ENCODE assay signal across 9 mouse cellular contexts in genomic region chr4:141134031-141134441, GRCm38 (mm10). TPM values are rescaled to one million over a fixed set of nuclear protein-coding genes. Genes with fewer than 3 reads are reported as not detected.
DNase-seq lines count a peak whose midpoint lies in the region; ATAC-seq and TF ChIP-seq lines count a peak whose summit lies in the region.
"Had no signal": no experiment of that assay in that cellular context is flagged by ENCODE, and none has a peak within 500 bp of the region (broad histone marks: within the 10 kb centered on the region; RNA-seq: fewer than 3 reads in every experiment).

No protein-coding gene starts in this region.

- WGBS in heart, embryonic 12.5 days: 55% methylated on average over 8 of the region's 8 CpGs
- WGBS in intestine, embryonic 14.5 days: 54% methylated on average over 8 of the region's 8 CpGs
- 25% methylated on average over 8 of the region's 8 CpGs for WGBS in midbrain, embryonic 10.5 days

- no peaks in the 10 kb centered on the region; the same call in 1 of the 2 replicates for H3K36me3 ChIP-seq in heart, embryonic 12.5 days
- no peaks in the 10 kb centered on the region for H3K36me3 ChIP-seq in intestine, embryonic 14.5 days (ENCODE audit: control insufficient read depth, insufficient read depth, low read length)
- peaks cover 23% of the 10 kb centered on the region for H3K36me3 ChIP-seq in midbrain, embryonic 10.5 days

- peaks cover 82% of the 10 kb centered on the region for H3K4me1 ChIP-seq in heart, embryonic 12.5 days (replicated peaks)
- peaks cover 19% of the 10 kb centered on the region for H3K4me1 ChIP-seq in cortical plate, adult 2 months (ENCODE audit: control insufficient read depth, insufficient read depth, low read length)
- H3K4me1 ChIP-seq in intestine, embryonic 14.5 days (replicated peaks; ENCODE audit: control insufficient read depth, insufficient read depth, low read length): peaks cover 76% of the 10 kb centered on the region
- peaks cover 89% of the 10 kb centered on the region for H3K4me1 ChIP-seq in midbrain, embryonic 10.5 days

- TF ChIP-seq CTCF in cortical plate, adult 2 months (IDR thresholded peaks at IDR 0.05; ENCODE audit: extremely low read depth, insufficient read depth, low read length): no peak

- H3K9ac ChIP-seq in heart, embryonic 12.5 days: no peak overlapping the region
- no peak overlapping the region for H3K9ac ChIP-seq in intestine, embryonic 14.5 days (ENCODE audit: low read length)

- H3K9me3 ChIP-seq in heart, embryonic 12.5 days (replicated peaks): no peaks in the 10 kb centered on the region
- H3K9me3 ChIP-seq in intestine, embryonic 14.5 days (ENCODE audit: control insufficient read depth, low read length): no peaks in the 10 kb centered on the region
- no peaks in the 10 kb centered on the region for H3K9me3 ChIP-seq in midbrain, embryonic 10.5 days (replicated peaks)

- no peak for TF ChIP-seq POLR2A in cortical plate, adult 2 months (IDR thresholded peaks at IDR 0.05; ENCODE audit: extremely low read depth, insufficient read depth, low read length)

- H3K4me2 ChIP-seq in heart, embryonic 12.5 days: 0 out of 2 replicates have a peak overlapping the region, but pooled peaks have one; percentile 14
- no peak overlapping the region for H3K4me2 ChIP-seq in intestine, embryonic 14.5 days (ENCODE audit: low read length)

- H3K4me3 ChIP-seq in heart, embryonic 12.5 days: no peak overlapping the region
- H3K4me3 ChIP-seq in cortical plate, adult 2 months (ENCODE audit: insufficient read depth, low read length): no peak overlapping the region
- H3K4me3 ChIP-seq in intestine, embryonic 14.5 days (ENCODE audit: low read depth, low read length): no peak overlapping the region
- H3K4me3 ChIP-seq in midbrain, embryonic 10.5 days: peak overlapping the region; percentile 36

- no peaks in the 10 kb centered on the region for H3K27me3 ChIP-seq in heart, embryonic 12.5 days (replicated peaks)
- H3K27me3 ChIP-seq in intestine, embryonic 14.5 days (replicated peaks; ENCODE audit: control insufficient read depth, insufficient read depth, low read length): no peaks in the 10 kb centered on the region
- no peaks in the 10 kb centered on the region for H3K27me3 ChIP-seq in midbrain, embryonic 10.5 days (ENCODE audit: low read depth, poor library complexity, severe bottlenecking)

- DNase-seq in heart, adult 18-20 months: no peak
- DNase-seq in intestine, embryonic 14.5 days (ENCODE audit: low spot score): no peak
- DNase-seq in midbrain, embryonic 10.5 days (ENCODE audit: low spot score): peak; percentile 69
- DNase-seq in adrenal gland, postnatal 14 days: no peak
- DNase-seq in adrenal gland, postnatal 4 days (ENCODE audit: low spot score in 2 of 2): no peak
- DNase-seq in frontal cortex, postnatal 14 days (ENCODE audit: low spot score in 2 of 2): no peak

- H3K27ac ChIP-seq in heart, embryonic 12.5 days (ENCODE audit: poor library complexity, severe bottlenecking): peak overlapping the region; percentile 22; the same call in 1 of the 2 replicates
- H3K27ac ChIP-seq in cortical plate, adult 2 months (ENCODE audit: insufficient read depth, low read length): peak overlapping the region; percentile 27; the same call in 1 of the 2 replicates
- peak overlapping the region; percentile 66; the same call in 1 of the 2 replicates for H3K27ac ChIP-seq in intestine, embryonic 14.5 days (ENCODE audit: low read depth)
- peak overlapping the region; percentile 79 for H3K27ac ChIP-seq in midbrain, embryonic 10.5 days (replicated peaks)

- no peak for ATAC-seq in heart, embryonic 12.5 days (ENCODE audit: insufficient number of reproducible peaks, low FRiP score)
- no peak for ATAC-seq in intestine, embryonic 14.5 days (replicated peaks; ENCODE audit: low FRiP score, low TSS enrichment, low read depth)

RNA-seq across cellular contexts. Expression of gene Szrd1, which starts 5.5 kb away (rescaled TPM):
- polyA plus RNA-seq in heart, embryonic 12.5 days (2016; fragmentation: Nextera tagmentation; extraction: Ambion mirVana): 32.9 and 33.4 TPM in 2 replicates
- 10 to 100 TPM; 87.6 to 95.7 TPM for total RNA-seq in heart, adult 18-20 months (2021)
- 18.0 and 19.4 TPM in 2 replicates for polyA plus RNA-seq in cortical plate, adult 2 months (2012; rRNA removed)
- 33.9 and 37.0 TPM in 2 replicates for polyA plus RNA-seq in intestine, embryonic 14.5 days (2014; fragmentation: Nextera tagmentation; extraction: Ambion mirVana)
- polyA plus RNA-seq in midbrain, embryonic 10.5 days (2016; fragmentation: Nextera tagmentation; extraction: Ambion mirVana): 35.2 and 36.3 TPM in 2 replicates
- 105 and 107 TPM in 2 replicates for total RNA-seq in adrenal gland, postnatal 14 days (2021)
- 100 to 1,000 TPM; 115 to 132 TPM for total RNA-seq in adrenal gland, postnatal 4 days (2021)

RNA-seq across cellular contexts. Expression of gene Fbxo42, which starts 13.7 kb away (rescaled TPM):
- polyA plus RNA-seq in heart, embryonic 12.5 days (2016; fragmentation: Nextera tagmentation; extraction: Ambion mirVana): 18.2 and 20.0 TPM in 2 replicates
- total RNA-seq in heart, adult 18-20 months (2021): 10 to 100 TPM; 10.4 to 10.8 TPM
- polyA plus RNA-seq in cortical plate, adult 2 months (2012; rRNA removed): 20.7 and 22.6 TPM in 2 replicates
- 25.9 and 26.0 TPM in 2 replicates for polyA plus RNA-seq in intestine, embryonic 14.5 days (2014; fragmentation: Nextera tagmentation; extraction: Ambion mirVana)
- polyA plus RNA-seq in midbrain, embryonic 10.5 days (2016; fragmentation: Nextera tagmentation; extraction: Ambion mirVana): 24.2 and 25.3 TPM in 2 replicates
- total RNA-seq in adrenal gland, postnatal 14 days (2021): 21.7 and 23.5 TPM in 2 replicates
- total RNA-seq in adrenal gland, postnatal 4 days (2021): 10 to 100 TPM; 25.3 to 25.9 TPM

RNA-seq across cellular contexts. Expression of gene Spata21, which starts 45.9 kb away (rescaled TPM):
- not detected in 2 replicates for polyA plus RNA-seq in heart, embryonic 12.5 days (2016; fragmentation: Nextera tagmentation; extraction: Ambion mirVana)
- total RNA-seq in heart, adult 18-20 months (2021): not detected
- polyA plus RNA-seq in cortical plate, adult 2 months (2012; rRNA removed): 0.53 and 0.71 TPM in 2 replicates
- polyA plus RNA-seq in intestine, embryonic 14.5 days (2014; fragmentation: Nextera tagmentation; extraction: Ambion mirVana): 0.20 and 0.31 TPM in 2 replicates
- 0.05 and 0.20 TPM in 2 replicates for polyA plus RNA-seq in midbrain, embryonic 10.5 days (2016; fragmentation: Nextera tagmentation; extraction: Ambion mirVana)
- not detected in 2 replicates for total RNA-seq in adrenal gland, postnatal 14 days (2021)
- under 1 TPM; 0.68 to 0.81 TPM for total RNA-seq in adrenal gland, postnatal 4 days (2021)
- polyA plus RNA-seq: embryonic facial prominence, embryonic 11.5 days had no signal

RNA-seq across cellular contexts. Expression of gene Necap2, which starts 55.9 kb away (rescaled TPM):
- 43.2 and 44.3 TPM in 2 replicates for polyA plus RNA-seq in heart, embryonic 12.5 days (2016; fragmentation: Nextera tagmentation; extraction: Ambion mirVana)
- total RNA-seq in heart, adult 18-20 months (2021): 10 to 100 TPM; 13.4 to 14.5 TPM
- 58.6 and 62.3 TPM in 2 replicates for polyA plus RNA-seq in cortical plate, adult 2 months (2012; rRNA removed)
- polyA plus RNA-seq in intestine, embryonic 14.5 days (2014; fragmentation: Nextera tagmentation; extraction: Ambion mirVana): 59.7 and 60.0 TPM in 2 replicates
- polyA plus RNA-seq in midbrain, embryonic 10.5 days (2016; fragmentation: Nextera tagmentation; extraction: Ambion mirVana): 54.8 TPM in 2 replicates
- 45.5 and 56.4 TPM in 2 replicates for total RNA-seq in adrenal gland, postnatal 14 days (2021)
- 10 to 100 TPM; 66.0 to 69.1 TPM for total RNA-seq in adrenal gland, postnatal 4 days (2021)

Comparison
In these comparisons a context has a peak if more than half of its experiments do, and no peak if none do; other contexts are left out.
1. H3K27ac ChIP-seq: peak in every context shown above with its lines; median percentile 79 in midbrain, embryonic 10.5 days; 66 in intestine, embryonic 14.5 days; 27 in cortical plate, adult 2 months; 22 in heart, embryonic 12.5 days.